Mouse (Mus musculus): ENCODE results near the gene Fancc.
A peak's percentile ranks its signal among the peaks of the same experiment; 100 is the strongest.

Fancc gene

GRCm38 (mm10) chr13:63496646-63497582 is at the start of gene Fancc:
Fancc (minus strand) TSS chr13:63497278.
- no peak for DNase-seq (ENCODE audit: low spot score)

GRCm38 (mm10) chr13:63545291-63545690 is 48.2 kb upstream of the Fancc start:
- DNase-seq (ENCODE audit: low spot score) = no peak

- DNase-seq (ENCODE audit: low spot score) = peak; percentile 51
Measured at GRCm38 (mm10) chr13:63544967-63545253, 47.8 kb upstream of the Fancc start.

GRCm38 (mm10) chr13:63544119-63544966 is 47.3 kb upstream of the Fancc start:
- DNase-seq (ENCODE audit: low spot score) = no peak

GRCm38 (mm10) chr13:63543459-63543858 is 46.4 kb upstream of the Fancc start:
- peak; percentile 58 for DNase-seq (ENCODE audit: low spot score)

GRCm38 (mm10) chr13:63542796-63543384 is 45.8 kb upstream of the Fancc start:
- DNase-seq (ENCODE audit: low spot score) = no peak

GRCm38 (mm10) chr13:63541510-63541909 is 44.4 kb upstream of the Fancc start:
- DNase-seq (ENCODE audit: low spot score) = no peak

- no peak for DNase-seq (ENCODE audit: low spot score)
Measured at GRCm38 (mm10) chr13:63540584-63540983, 43.5 kb upstream of the Fancc start.

- no peak for DNase-seq (ENCODE audit: low spot score)
Measured at GRCm38 (mm10) chr13:63534981-63535380, 37.9 kb upstream of the Fancc start.

- no peak for DNase-seq (ENCODE audit: low spot score)
Measured at GRCm38 (mm10) chr13:63530857-63531256, 33.8 kb upstream of the Fancc start.

GRCm38 (mm10) chr13:63530371-63530764 is 33.3 kb upstream of the Fancc start:
- no peak for DNase-seq (ENCODE audit: low spot score)

GRCm38 (mm10) chr13:63529602-63530370 is 32.7 kb upstream of the Fancc start:
- no peak for DNase-seq (ENCODE audit: low spot score)

- DNase-seq (ENCODE audit: low spot score) = no peak
Measured at GRCm38 (mm10) chr13:63528852-63529251, 31.8 kb upstream of the Fancc start.

GRCm38 (mm10) chr13:63528164-63528675 is 31.1 kb upstream of the Fancc start:
- no peak for DNase-seq (ENCODE audit: low spot score)

GRCm38 (mm10) chr13:63525571-63526197 is 28.6 kb upstream of the Fancc start:
- no peak for DNase-seq (ENCODE audit: low spot score)

- DNase-seq (ENCODE audit: low spot score) = no peak
Measured at GRCm38 (mm10) chr13:63524608-63525570, 27.8 kb upstream of the Fancc start.

- DNase-seq (ENCODE audit: low spot score) = no peak
Measured at GRCm38 (mm10) chr13:63524061-63524460, 27.0 kb upstream of the Fancc start.

- peak; percentile 51 for DNase-seq (ENCODE audit: low spot score)
Measured at GRCm38 (mm10) chr13:63522832-63523231, 25.8 kb upstream of the Fancc start.

GRCm38 (mm10) chr13:63520110-63520509 is 23.0 kb upstream of the Fancc start:
- no peak for DNase-seq (ENCODE audit: low spot score)

- no peak for DNase-seq (ENCODE audit: low spot score)
Measured at GRCm38 (mm10) chr13:63516535-63516934, 19.5 kb upstream of the Fancc start.
